Mouse (Mus musculus): Measurements from ENCODE around the gene Cldnd1. TPM values are rescaled to one million over a fixed set of nuclear protein-coding genes. Genes with fewer than 3 reads are reported as not detected.

Gene Cldnd1
- total RNA-seq, 2 experiments from 2014 or later = 48.7 to 51.0 TPM

DNA sequence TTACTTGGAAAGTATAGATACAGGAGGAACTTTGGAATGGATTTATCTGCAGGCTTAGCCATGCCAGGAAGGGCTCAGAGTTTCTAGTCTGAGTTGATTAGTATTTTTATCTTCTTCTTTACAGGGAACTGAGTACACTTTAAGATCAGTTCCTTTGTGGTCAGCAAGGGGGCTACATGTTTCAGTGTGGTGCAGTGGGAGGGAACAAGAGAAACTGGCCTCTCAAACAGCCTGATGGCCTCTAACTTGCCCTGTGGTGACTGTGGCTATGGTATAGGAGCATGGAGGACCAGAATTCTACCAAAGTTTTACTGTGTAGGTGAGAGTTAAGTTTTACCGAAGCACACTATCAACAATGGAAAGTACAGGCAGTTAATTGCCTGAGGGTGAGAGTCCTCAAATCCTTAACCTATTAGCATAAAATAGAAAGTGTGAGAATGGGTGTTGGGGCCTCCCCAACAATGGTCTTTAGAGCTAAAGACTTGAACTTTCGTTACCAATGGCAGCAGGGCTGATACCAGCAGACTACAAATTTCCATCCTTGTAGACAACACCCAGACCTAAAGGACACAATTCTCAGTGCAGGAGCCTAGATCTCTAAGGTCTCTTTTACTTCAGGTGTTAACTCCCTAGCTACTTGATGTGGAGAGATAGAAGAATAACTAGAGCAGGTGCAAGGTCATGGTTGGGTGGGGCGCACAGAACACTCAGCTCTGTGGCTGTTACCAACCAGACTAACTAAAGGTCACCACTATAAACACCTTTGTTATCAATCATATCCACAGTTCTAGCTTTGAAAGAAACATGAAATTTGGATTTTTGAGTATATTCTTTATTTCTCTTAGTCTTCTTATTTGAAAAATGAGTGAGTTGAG is 18.9 kb upstream of the Cldnd1 start:
- DNase-seq = no peak

DNA sequence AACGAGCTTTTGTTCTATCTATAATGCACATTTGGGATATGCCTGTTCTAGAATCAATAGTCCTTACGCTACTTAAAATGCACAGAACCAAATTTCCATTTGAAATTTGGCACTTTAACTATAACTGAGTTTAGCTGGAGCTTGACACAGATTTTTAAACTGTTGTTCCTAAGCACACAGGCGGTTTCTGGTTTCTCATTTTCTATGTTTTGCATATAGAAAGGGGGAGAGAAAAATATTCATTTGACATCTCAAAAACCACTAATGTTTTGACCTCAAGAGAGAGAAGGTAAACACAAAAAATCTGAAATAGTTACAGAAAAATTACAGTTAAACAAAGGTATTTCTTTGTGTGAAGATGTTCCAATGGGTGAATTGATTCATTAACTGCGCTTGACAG is 18.2 kb upstream of the Cldnd1 start:
- no peak for DNase-seq

GRCm38 (mm10) chr16:58712221-58712620 is 15.5 kb upstream of the Cldnd1 start:
- no peak for DNase-seq

GRCm38 (mm10) chr16:58713128-58713527 is 14.6 kb upstream of the Cldnd1 start:
- no peak for DNase-seq

- no peak for DNase-seq
Measured at GRCm38 (mm10) chr16:58715018-58715417, 12.7 kb upstream of the Cldnd1 start.

- no peak for DNase-seq
Measured at GRCm38 (mm10) chr16:58718666-58719120, 9.0 kb upstream of the Cldnd1 start, which contains the start of gene Gpr15. Gene Gpr15 (minus strand): TSS chr16:58719070.

- no peak for DNase-seq
Measured at GRCm38 (mm10) chr16:58722292-58722691, 5.4 kb upstream of the Cldnd1 start.

GRCm38 (mm10) chr16:58726680-58727476 is 832 bp upstream of the Cldnd1 start:
- DNase-seq = no peak

GRCm38 (mm10) chr16:58728176-58728671 is 514 bp downstream of the Cldnd1 start:
- no peak for DNase-seq

- no peak for DNase-seq
Measured at GRCm38 (mm10) chr16:58738205-58738604, 10.5 kb downstream of the Cldnd1 start.

- DNase-seq = no peak
Measured at GRCm38 (mm10) chr16:58738800-58739199, 11.1 kb downstream of the Cldnd1 start.

DNA sequence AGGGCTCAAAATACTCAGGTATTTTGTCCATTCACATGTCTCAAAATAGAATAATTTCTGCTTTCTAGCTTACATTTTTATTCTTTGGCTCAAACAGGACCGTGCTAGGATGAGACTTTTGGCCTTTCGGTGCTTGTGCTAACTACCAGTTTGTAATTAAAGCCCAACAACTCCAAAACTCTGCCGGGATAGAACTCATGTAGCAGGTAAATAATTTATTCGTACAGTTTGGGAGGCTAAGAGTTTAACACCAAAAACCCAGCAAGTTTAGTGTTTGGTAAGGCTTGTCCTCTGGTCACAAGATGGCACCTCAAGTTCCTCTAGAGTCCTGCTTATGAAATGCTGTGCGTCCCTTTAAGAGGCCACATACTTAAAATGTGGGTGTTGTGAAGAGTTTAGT is 13.0 kb downstream of the Cldnd1 start:
- no peak for DNase-seq

DNA sequence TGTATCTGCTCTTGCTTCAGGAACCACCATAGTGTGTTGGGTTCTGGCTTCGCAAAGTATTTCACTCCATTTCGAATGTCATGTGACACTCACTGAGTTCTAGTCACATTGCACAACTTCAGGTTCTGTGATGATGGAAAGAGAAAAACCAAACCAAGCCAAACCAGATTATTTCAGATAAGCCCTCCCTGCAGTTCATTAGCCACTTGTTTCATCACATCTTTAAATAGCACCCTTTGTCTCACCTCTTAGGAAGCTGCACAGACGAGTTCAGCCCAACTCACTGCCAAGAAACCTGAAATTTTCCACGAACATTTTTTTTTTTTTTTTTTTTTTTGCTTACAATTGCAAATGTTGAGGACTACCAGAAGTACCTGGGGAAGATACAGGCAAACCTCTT is 19.0 kb downstream of the Cldnd1 start:
- DNase-seq = peak; percentile 8 to 23

- DNase-seq = peak in 1 of 2 experiments; percentile 9
Measured at GRCm38 (mm10) chr16:58751314-58751713, 23.6 kb downstream of the Cldnd1 start.

DNA sequence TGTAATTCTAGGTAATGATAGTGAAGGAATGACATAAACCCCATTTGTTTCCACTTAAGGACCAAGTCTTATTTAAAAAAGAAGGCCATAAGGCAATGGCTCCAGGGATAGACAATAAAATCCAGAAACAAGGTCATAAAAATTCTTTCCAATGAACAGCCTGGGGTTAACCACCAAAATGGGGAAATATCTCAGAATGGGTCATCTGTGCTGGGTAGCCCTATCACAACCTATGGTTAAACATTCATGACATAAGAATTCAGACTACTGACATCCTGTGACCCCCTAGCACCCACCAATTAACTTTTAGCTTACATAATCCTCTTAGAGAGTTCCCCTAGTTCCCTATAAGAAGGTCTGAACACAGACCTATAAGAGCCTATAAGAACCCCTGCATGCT is 28.5 kb downstream of the Cldnd1 start:
- DNase-seq = no peak

- no peak for DNase-seq
Measured at GRCm38 (mm10) chr16:58763076-58763475, 35.4 kb downstream of the Cldnd1 start, which contains the start of gene Olfr172. Gene Olfr172 (minus strand): TSS chr16:58763176.

Small RNA genes lying within 50 kb of the gene (microRNA-seq; reads per million reads assigned to microRNA genes)
- gene Gm27564 = 0 reads per million in 2 experiments

Other genes with a start within 250 kb of the Cldnd1 start
- gene St3gal6, start 203.7 kb upstream of the Cldnd1 start, total RNA-seq (2021) = 10 to 100 TPM; 41.9 to 43.0 TPM
- not detected for gene Gm813, start 110.9 kb upstream of the Cldnd1 start, total RNA-seq (2021)
- not detected for gene E330017A01Rik, start 89.2 kb upstream of the Cldnd1 start, total RNA-seq (2021)
- 10 to 100 TPM; 36.5 to 37.9 TPM for gene Cpox, start 57.6 kb upstream of the Cldnd1 start, total RNA-seq (2021)
- gene Gpr15, start 8.8 kb upstream of the Cldnd1 start, total RNA-seq (2021) = not detected
- not detected for gene Olfr172, start 35.3 kb downstream of the Cldnd1 start, total RNA-seq (2021)
- gene Olfr173, start 72.4 kb downstream of the Cldnd1 start, total RNA-seq (2021) = not detected
- not detected for gene Olfr175-ps1, start 98.9 kb downstream of the Cldnd1 start, total RNA-seq (2021)
- gene Olfr177, start 146.9 kb downstream of the Cldnd1 start, total RNA-seq (2021) = not detected
- not detected for gene Olfr178, start 164.2 kb downstream of the Cldnd1 start, total RNA-seq (2021)
- gene Olfr181, start 200.8 kb downstream of the Cldnd1 start, total RNA-seq (2021) = not detected
- gene Olfr180, start 201.5 kb downstream of the Cldnd1 start, total RNA-seq (2021) = not detected